Mouse (Mus musculus) liver, postnatal 0 days (tissue): Measurements from ENCODE around the gene Ptprs. TPM values are rescaled to one million over a fixed set of nuclear protein-coding genes. Genes with fewer than 3 reads are reported as not detected.

Source experiments
- ATAC-seq: fragments of 200-750 bp; cut with Nextera tagmentation; 2 replicates; pipeline ENCODE4 v1.8.0; 2017; ENCODE audit warnings: mild to moderate bottlenecking, moderate library complexity
- DNase-seq: peaks from one replicate; pipeline ENCODE4 v3.0.0-alpha.2; 2016
- H3K27ac ChIP-seq: fragments of 300-500 bp; sonication (generic); 2 replicates; pipeline ENCODE4 v1.5.1; 2014; ENCODE audit warnings: antibody characterized with exemption, moderate library complexity, mild to moderate bottlenecking, low read depth
- H3K27me3 ChIP-seq: fragments of 300-500 bp; sonication (generic); 2 replicates; pipeline ENCODE4 v1.6.1; 2014; ENCODE audit warnings: low read length, control low read depth, mixed read lengths; ENCODE audit not compliant: insufficient read depth
- H3K36me3 ChIP-seq: fragments of 300-500 bp; sonication (generic); replicated peaks from 2 replicates; pipeline ENCODE4 v1.6.1; 2014; ENCODE audit warnings: mild to moderate bottlenecking, control low read depth, low read length, moderate library complexity, mixed read lengths; ENCODE audit not compliant: insufficient read depth
- H3K4me1 ChIP-seq: fragments of 300-500 bp; sonication (generic); 2 replicates; pipeline ENCODE4 v1.6.1; 2014; ENCODE audit warnings: antibody characterized with exemption, mild to moderate bottlenecking, control low read depth; ENCODE audit not compliant: insufficient read depth
- H3K4me2 ChIP-seq: fragments of 300-500 bp; sonication (generic); 2 replicates; pipeline ENCODE4 v1.6.1; 2014; ENCODE audit warnings: low read depth, mild to moderate bottlenecking, low read length, moderate library complexity, mixed read lengths
- H3K4me3 ChIP-seq: fragments of 300-500 bp; sonication (generic); 2 replicates; pipeline ENCODE4 v1.5.1; 2014; ENCODE audit warnings: low read depth, low read length
- H3K9ac ChIP-seq: fragments of 300-500 bp; sonication (generic); replicated peaks from 2 replicates; pipeline ENCODE4 v1.6.1; 2014; ENCODE audit warnings: mild to moderate bottlenecking, moderate library complexity
- H3K9me3 ChIP-seq: fragments of 300-500 bp; sonication (generic); 2 replicates; pipeline ENCODE4 v1.6.1; 2016; ENCODE audit warnings: mild to moderate bottlenecking, control low read depth, low read length, mixed read lengths
- CTCF ChIP-seq: sonication (generic); IDR thresholded peaks from 2 replicates; pipeline ENCODE4 v1.5.1; 2016; ENCODE audit warnings: antibody characterized with exemption, low read depth
- EP300 ChIP-seq: IDR thresholded peaks from 2 replicates; pipeline ENCODE4 v1.6.1; 2016; ENCODE audit warnings: antibody characterized with exemption, low read depth, mild to moderate bottlenecking
- whole genome bisulfite sequencing: fragments of 180-500 bp; shearing (Covaris S2); extraction: QIAGEN DNeasy Blood & Tissue Kit; methylation state at CpG from one replicate; pipeline ENCODE4 v1.1.7; 2014; ENCODE audit not compliant: insufficient replicate concordance; 5-methylcytosine and 5-hydroxymethylcytosine counted together
- polyA plus RNA-seq: library from polyadenylated mRNA; unstranded; fragments of >200 nt; fragmentation: Nextera tagmentation; extraction: Ambion mirVana; gene quantifications from 2 replicates; pipeline ENCODE4 v1.2.1, GENCODE M21; 2015

The Ptprs gene
- polyA plus RNA-seq, 1 experiment from 2014 or later = 3.4 TPM

DNA sequence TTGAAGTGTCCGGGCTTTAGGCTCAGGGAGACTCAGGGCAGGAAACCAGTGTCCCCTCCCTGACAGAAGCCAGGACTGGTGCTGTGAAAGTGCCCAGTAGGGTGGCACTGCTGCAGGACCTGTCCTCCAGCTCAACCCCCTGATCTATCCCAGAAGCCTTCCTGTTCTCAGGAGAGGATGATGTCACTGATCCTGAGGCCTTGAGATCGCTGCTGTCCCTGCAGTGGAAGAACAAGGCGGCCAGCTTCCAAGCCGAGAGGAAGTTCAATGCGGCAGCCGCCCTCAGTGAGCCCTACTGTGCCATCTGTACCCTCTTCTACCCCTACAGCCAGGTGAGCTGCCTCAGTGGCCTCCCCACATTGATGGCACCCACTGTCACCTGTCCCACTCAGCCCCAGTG, 80.2 kb downstream of the Ptprs start:
- no peak overlapping the region for H3K4me3 ChIP-seq
- no peaks in the 10 kb centered on the region for H3K9me3 ChIP-seq
- no peak overlapping the region for H3K27ac ChIP-seq
- 89% methylated on average over 6 of the region's 6 CpGs for WGBS
- TF ChIP-seq EP300 (no peak), CTCF (no peak)
- H3K4me2 ChIP-seq = no peak overlapping the region
- H3K9ac ChIP-seq = no peak overlapping the region
- ATAC-seq (no peak), DNase-seq (no peak)
- H3K4me1 ChIP-seq = no peaks in the 10 kb centered on the region
- peaks cover 37% of the 10 kb centered on the region for H3K36me3 ChIP-seq
- no peaks in the 10 kb centered on the region for H3K27me3 ChIP-seq

DNA sequence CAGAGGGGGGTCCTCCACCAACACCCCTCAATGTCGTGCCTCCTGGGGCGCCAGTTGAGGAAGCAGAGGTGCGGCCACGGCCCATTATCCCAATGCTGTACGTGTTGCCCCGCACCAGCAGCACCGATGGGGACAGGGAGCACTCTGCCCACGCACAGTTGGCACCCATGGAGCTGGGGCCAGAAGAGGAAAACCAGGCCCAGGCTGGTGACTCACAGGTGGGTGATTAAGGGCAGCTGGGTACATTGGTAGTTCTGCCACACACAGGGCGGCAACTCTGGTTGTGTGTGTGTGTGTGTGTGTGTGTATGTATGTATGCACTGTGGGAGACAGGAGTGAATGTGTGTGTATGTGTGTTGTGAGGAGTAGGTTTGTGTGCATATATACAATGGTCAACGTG, 82.4 kb downstream of the Ptprs start:
- no peak overlapping the region for H3K4me2 ChIP-seq

DNA sequence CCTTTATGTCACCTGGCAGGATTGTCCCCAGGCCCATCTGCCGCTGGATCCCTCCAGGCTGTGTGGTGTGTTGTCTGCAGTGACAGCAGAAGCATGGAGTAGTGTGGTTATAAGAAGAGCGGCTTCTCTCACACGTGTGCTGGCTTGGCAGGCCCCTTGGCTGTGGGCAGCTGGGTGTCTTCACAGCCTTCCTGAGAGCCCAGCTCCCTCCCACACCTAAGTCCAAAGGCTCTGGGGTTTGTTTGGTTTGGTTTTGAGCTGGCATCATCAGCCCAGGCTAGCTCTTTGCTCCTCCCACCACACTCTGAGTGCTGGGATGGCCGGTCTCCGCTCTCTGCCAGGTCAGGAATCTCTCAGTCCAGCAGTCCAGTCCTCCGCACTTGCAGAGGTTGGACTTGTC, 83.0 kb downstream of the Ptprs start:
- Histone ChIP-seq H3K4me3 (no peak overlapping the region), H3K4me2 (no peak overlapping the region), H3K27me3 (no peaks in the 10 kb centered on the region), H3K27ac (no peak overlapping the region), H3K9ac (no peak overlapping the region), H3K36me3 (peaks cover 37% of the 10 kb centered on the region), H3K4me1 (no peaks in the 10 kb centered on the region), H3K9me3 (no peaks in the 10 kb centered on the region)
- TF ChIP-seq EP300 = no peak
- no peak for TF ChIP-seq CTCF
- DNase-seq = no peak
- ATAC-seq = no peak
- 91% methylated on average over 6 of the region's 6 CpGs for WGBS

More for the DNA sequence above, 82.4 kb downstream of the Ptprs start:
- 91% methylated on average over 10 of the region's 10 CpGs for WGBS
- no peaks in the 10 kb centered on the region for H3K27me3 ChIP-seq
- ATAC-seq (no peak), DNase-seq (no peak)
- no peak overlapping the region for H3K27ac ChIP-seq
- no peaks in the 10 kb centered on the region for H3K9me3 ChIP-seq
- TF ChIP-seq CTCF (no peak), EP300 (no peak)
- H3K36me3 ChIP-seq = peaks cover 41% of the 10 kb centered on the region
- no peak overlapping the region for H3K9ac ChIP-seq
- H3K4me3 ChIP-seq = no peak overlapping the region
- H3K4me1 ChIP-seq = no peaks in the 10 kb centered on the region

DNA sequence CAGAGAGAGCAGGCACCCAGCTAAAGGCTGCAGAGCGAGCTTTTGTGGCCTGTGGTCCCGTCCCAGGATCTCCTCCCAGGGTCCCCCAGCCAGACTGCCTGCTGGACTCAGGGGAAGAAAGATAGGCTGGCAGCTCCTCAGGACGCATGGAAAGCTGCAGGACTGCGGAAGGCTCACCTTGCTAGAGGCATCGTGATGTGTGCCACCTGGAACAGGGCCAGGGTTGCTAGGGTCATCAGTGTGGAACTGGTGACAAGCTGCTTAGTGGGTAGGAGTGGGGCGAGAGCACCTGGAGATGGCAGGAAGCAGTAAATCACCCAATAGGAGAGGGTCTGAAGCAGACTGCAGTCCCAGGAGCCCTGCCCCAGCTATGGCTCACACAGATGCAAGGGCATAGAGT, 88.7 kb downstream of the Ptprs start:
- peaks cover 48% of the 10 kb centered on the region for H3K36me3 ChIP-seq
- DNase-seq (no peak), ATAC-seq (no peak)
- no peaks in the 10 kb centered on the region for H3K9me3 ChIP-seq
- no peaks in the 10 kb centered on the region for H3K4me1 ChIP-seq
- no peak overlapping the region for H3K4me2 ChIP-seq
- no peak for TF ChIP-seq CTCF
- TF ChIP-seq EP300 = no peak
- no peak overlapping the region for H3K9ac ChIP-seq
- WGBS = 87% methylated on average over 6 of the region's 6 CpGs
- H3K27ac ChIP-seq = no peak overlapping the region
- H3K4me3 ChIP-seq = no peak overlapping the region
- H3K27me3 ChIP-seq = no peaks in the 10 kb centered on the region

DNA sequence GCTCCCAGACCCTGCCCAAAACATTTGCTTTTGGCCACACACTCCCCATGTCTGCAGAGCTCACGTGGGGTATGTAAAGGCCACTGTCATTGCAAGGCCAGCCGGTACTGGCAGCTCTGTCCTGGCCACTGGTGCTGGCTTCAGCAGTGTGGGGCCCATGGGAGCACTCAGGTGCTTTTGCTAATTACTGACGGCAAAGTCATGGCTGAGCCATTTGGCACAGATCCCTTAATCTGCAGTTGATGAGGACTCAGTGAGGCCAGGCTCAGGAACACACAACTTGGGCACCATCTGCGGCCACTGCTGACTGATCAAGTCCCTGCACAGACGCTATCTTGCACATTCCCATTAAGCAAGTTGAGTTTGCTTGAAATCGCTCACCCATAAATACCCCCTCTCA, 91.4 kb downstream of the Ptprs start:
- H3K9me3 ChIP-seq = no peaks in the 10 kb centered on the region
- TF ChIP-seq CTCF (no peak), EP300 (no peak)
- no peaks in the 10 kb centered on the region for H3K27me3 ChIP-seq
- no peak overlapping the region for H3K4me2 ChIP-seq
- H3K9ac ChIP-seq = no peak overlapping the region
- H3K36me3 ChIP-seq = peaks cover 36% of the 10 kb centered on the region
- no peak for DNase-seq
- no peak overlapping the region for H3K27ac ChIP-seq
- no peaks in the 10 kb centered on the region for H3K4me1 ChIP-seq
- no peak for ATAC-seq
- H3K4me3 ChIP-seq = no peak overlapping the region
- 82% methylated on average over 6 of the region's 6 CpGs for WGBS

DNA sequence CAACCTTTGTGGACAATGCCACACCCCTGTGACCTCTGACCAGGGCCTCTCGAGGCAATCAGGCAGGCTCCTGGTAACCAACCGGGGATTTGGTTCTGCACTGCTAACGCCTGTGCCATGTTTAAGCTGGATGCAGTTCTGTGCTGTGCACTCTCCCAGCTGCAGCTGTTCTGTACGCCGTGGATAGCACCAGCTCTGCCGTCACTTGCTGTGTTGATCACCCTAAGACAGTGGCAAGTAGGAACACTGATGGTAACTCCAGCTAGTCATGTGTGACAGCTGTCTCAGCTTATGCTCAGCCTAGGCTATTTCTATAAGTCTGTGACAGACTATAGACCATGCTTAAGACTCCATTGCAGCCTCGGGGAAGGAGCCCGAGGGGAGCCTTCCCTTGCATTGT, 93.3 kb downstream of the Ptprs start:
- WGBS = 74% methylated on average over 8 of the region's 8 CpGs
- TF ChIP-seq CTCF (no peak), EP300 (no peak)
- H3K36me3 ChIP-seq = peaks cover 37% of the 10 kb centered on the region
- H3K4me3 ChIP-seq = no peak overlapping the region
- H3K27ac ChIP-seq = no peak overlapping the region
- DNase-seq = no peak
- H3K9ac ChIP-seq = no peak overlapping the region
- H3K4me2 ChIP-seq = no peak overlapping the region
- ATAC-seq = no peak
- no peaks in the 10 kb centered on the region for H3K9me3 ChIP-seq
- no peaks in the 10 kb centered on the region for H3K4me1 ChIP-seq
- no peaks in the 10 kb centered on the region for H3K27me3 ChIP-seq

DNA sequence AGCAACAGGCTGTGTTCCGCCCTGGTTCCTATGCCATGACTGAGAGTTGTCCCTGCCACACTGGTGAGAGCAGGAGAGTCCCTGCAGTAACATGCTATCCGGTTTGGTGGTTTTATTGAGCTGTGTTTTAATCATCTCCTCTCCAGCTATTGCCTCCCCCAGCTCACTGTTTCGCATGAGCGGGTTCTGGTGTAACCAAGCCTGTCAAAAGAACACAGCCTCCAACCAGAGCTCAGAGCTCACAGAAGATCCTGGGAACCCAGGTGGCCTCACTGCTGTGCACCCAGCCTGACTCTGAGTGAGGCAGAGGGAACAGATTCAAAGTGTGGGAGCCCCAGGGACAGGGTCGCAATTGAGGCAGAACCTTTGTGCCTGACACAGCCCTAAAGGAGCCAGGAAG, 95.1 kb downstream of the Ptprs start:
- Histone ChIP-seq H3K4me3 (no peak overlapping the region), H3K9ac (no peak overlapping the region), H3K4me1 (no peaks in the 10 kb centered on the region), H3K4me2 (no peak overlapping the region), H3K36me3 (peaks cover 31% of the 10 kb centered on the region), H3K9me3 (no peaks in the 10 kb centered on the region), H3K27me3 (no peaks in the 10 kb centered on the region), H3K27ac (no peak overlapping the region)
- TF ChIP-seq CTCF = no peak
- TF ChIP-seq EP300 = no peak
- 72% methylated on average over 5 of the region's 5 CpGs for WGBS
- DNase-seq (no peak), ATAC-seq (no peak; the same call in 1 of the 2 replicates)
